Mouse (Mus musculus) thymus, postnatal 14 days (tissue): ENCODE data around the gene Pih1d2.
A peak's percentile ranks its signal among the peaks of the same experiment; 100 is the strongest.
"Not testable (repeated sequence)": the region's sequence is repeated elsewhere in the genome, so short reads cannot be mapped to it uniquely, and the experiment has no call there.

Experiments used
- DNase-seq: peaks from one replicate; pipeline ENCODE4 v3.0.0; 2021

Gene Pih1d2

DNA sequence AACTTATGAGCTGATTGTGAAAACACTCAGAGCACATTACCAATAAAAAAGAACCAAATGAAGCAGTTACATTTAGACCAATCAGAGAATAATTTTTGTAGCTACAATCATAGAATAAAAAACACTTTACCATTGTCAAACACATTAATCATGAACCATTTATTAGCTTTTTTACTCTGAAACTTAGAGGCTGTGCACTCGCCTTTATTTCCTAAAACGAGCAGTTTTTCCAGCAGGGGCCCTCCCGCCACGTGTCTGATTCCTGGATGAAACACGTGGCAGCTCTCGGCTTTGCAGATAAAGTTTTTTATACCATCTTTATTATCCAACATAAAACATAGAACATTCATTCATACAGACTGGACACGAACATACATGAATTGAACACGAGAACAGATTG lies 13.8 kb downstream of the Pih1d2 start:
- DNase-seq = not testable (repeated sequence)

DNA sequence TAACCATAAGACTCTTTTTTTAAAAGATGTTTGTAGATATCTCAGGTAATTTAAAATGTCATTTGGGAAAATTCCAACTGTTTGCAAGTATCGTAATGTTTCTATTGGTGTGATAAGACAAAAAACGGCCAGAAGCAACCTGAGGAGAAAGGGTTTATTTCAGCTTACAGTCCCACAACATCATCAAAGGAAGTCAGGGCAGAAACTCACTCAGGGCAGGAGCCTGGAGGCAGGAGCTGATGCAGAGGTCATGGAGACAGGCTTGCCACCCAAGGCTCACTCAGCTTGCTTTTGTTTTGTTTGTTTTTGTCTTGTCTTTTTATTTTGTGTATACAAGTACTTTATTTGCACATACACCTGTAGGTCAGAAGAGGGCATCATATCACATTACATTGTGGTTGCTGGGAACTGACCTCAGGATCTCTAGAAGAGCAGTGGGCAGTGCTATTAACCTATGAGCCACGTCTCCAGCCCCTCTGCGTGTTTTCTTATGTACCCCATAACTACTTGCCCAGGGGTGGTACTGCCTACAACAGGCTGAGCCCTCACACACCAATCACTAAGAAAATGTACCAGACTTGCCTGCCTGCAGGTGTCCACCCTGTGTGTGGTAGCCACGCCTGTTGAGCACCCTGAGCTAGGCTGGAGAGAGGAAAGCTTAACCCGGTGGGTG lies 15.0 kb downstream of the Pih1d2 start:
- no peak for DNase-seq

DNA sequence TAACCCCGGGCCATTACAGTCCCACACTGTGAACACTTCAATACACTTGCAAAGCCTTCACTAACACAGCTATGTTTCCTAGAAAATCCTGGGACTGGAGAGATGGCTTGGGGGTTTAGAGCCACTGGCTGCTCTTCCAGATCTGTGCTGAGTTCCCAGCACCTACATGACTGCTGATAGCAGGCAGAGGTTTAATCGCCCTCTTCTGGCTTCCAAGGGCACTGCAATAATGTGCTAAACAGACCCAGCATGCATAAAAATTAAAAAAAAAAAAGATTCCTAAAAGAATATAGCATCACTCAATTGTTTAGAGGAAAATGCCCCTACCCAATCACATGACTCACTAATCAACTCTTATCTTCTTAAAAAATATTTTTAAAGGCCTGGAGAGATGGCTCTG lies 15.9 kb downstream of the Pih1d2 start:
- peak; percentile 13 for DNase-seq

GRCm38 (mm10) chr9:50634270-50634669 lies 17.1 kb downstream of the Pih1d2 start:
- DNase-seq = no peak

- no peak for DNase-seq
Observed at GRCm38 (mm10) chr9:50646826-50647370, 29.8 kb downstream of the Pih1d2 start.

DNA sequence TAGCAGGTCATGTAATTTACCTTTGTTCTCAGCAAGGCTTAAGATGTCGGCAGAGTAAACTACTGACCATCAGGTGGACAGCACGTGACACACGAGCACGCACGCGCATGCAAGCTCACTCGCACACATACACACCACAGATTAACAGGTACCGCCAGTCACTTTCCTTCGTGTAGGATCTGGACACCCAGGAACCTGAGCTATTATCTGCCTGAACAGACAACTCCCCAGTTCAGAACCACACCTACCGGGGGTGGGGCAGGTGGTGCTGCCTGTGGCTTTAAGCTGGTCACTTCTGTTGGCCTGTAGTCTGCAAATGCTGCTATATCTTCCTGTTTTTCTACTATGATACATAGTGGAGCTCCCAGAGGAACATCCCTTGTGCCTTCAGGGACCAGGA lies 33.4 kb downstream of the Pih1d2 start:
- no peak for DNase-seq

- no peak for DNase-seq
Observed at GRCm38 (mm10) chr9:50658391-50658790, 41.3 kb downstream of the Pih1d2 start.

DNA sequence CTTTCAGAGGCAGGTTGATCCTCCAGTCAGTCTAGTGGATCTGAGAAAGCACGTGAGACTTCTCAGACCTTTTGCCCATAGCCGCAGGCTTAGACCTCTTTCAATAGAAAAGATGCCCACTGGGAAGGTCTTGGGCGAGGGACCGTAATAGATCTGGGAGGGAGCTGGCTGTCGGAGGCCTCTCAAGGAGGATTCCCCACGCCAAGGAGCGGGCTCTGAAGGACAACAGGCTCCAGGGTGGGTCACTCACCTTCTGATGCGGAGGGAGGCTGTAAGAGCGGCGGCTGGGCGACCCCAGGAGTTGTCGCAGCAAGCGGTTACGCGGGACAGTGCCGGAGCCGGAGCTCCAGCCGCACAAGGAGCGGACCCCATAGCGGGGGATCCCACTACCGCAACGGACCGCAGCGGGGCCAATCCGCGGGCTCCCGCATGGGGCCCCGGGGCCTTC lies 41.8 kb downstream of the Pih1d2 start:
- no peak for DNase-seq

- peak; percentile 86 for DNase-seq
Observed at GRCm38 (mm10) chr9:50659392-50660217, 42.5 kb downstream of the Pih1d2 start, which contains the start of gene Dlat. Gene Dlat (minus strand): TSS chr9:50659780.

GRCm38 (mm10) chr9:50660431-50660830 lies 43.3 kb downstream of the Pih1d2 start:
- DNase-seq = peak; percentile 55

DNA sequence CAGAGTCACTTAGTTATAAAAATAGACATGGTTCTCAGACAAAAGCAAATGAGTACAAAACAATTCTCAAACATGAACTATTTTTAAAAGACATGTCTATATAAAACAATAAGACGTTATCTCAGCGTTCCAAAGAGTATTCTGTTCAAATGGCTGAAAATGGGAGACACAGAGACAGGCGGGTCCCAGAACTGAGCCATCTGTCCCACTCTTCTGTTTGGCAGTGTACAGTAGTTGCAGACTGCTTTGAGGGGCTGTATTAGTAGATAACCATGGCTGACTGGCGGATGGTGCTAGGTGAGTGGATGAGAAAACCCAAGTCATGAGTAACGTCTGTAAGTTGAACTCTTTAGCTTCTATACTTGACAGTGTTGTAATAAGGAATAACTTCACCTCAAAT lies 47.7 kb downstream of the Pih1d2 start:
- no peak for DNase-seq

GRCm38 (mm10) chr9:50666442-50666841 lies 49.3 kb downstream of the Pih1d2 start:
- DNase-seq = no peak

- DNase-seq = no peak
Observed at GRCm38 (mm10) chr9:50667579-50668498, 50.7 kb downstream of the Pih1d2 start.

GRCm38 (mm10) chr9:50670690-50671089 lies 53.6 kb downstream of the Pih1d2 start:
- peak; percentile 77 for DNase-seq
